Mouse (Mus musculus) layer of hippocampus, postnatal 25 days (tissue): Measurements from ENCODE around the gene Asic4. TPM values are rescaled to one million over a fixed set of nuclear protein-coding genes. Genes with fewer than 3 reads are reported as not detected.

Source experiments
- DNase-seq, 2 experiments: peaks; one replicate each; pipeline ENCODE4 v3.0.0; 2022; ENCODE audit warnings: mixed read lengths in 2 of 2, low spot score in 1 of 2; ENCODE audit errors: extremely low spot score in 1 of 2
- total RNA-seq, 2 experiments: library from RNA; stranded (reverse); gene quantifications; 2 replicates each; pipeline ENCODE4 v1.2.3; 2021

Asic4 gene
- total RNA-seq, 2 experiments from 2014 or later = 8.9 to 9.9 TPM

DNA sequence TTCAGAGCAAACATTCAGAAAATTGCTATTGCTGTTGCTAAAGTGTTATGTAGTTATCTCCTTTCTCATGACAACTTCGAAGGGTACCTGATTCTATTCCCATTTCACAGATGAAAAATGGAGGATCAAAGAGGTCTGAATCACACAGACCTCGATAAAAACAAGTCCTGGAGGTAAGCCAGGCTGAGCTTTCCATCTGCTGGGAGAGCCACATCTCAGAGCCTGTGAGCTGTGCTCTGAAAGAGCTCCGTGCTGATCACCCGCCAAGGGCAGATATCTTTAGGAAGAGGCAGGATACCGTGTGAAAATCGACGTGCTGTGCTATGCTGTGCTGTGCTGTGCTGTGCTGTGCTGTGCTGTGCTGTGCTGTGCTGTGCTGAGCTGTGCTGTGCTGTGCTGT lies 10.1 kb downstream of the Asic4 start:
- DNase-seq = no peak

DNA sequence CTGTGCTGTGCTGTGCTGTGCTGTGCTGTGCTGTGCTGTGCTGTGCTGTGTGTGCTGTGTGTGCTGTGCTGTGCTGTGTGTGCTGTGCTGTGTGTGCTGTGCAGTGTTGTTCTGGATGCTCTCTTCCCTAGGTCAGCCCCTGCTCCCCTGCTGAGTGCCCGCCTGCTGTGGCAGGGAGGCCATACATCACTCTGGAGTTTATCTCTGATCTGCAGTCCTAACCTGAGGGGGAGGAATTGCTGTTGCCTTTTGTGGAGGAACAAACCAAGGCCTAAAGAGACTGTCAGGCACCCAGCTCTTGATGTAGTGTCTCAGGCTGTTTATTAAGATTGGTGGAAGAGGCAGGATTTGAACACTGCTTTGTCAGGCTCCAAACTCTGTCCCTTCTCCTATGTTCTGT lies 12.4 kb downstream of the Asic4 start:
- DNase-seq = no peak

DNA sequence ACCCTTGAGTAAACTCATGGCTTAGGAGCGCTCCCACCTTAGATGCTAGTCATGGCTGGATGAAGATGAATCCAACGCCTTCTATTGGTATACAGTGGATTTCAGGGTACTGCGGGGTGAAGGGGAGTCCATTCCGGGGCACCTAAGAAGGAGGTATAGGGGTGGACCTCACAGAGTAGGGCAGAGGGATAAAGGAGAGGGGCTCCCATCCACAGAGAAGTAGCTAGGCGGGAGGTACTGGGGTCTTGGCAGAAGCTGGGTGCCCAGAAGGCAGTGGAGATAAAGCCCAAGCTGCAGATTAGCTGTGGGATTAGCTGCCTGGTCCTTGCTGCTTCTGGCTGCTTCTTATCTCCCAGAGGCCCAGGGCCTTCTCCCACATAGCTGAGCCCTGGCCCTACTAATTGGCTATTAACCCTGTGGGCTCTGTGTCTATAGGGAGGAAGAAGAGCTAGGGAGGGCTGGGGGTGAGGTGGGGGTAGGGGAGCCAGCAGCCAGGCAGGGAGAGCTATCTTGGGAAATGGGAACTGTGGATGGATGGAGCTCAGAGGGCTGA lies 13.5 kb downstream of the Asic4 start:
- no peak for DNase-seq

DNA sequence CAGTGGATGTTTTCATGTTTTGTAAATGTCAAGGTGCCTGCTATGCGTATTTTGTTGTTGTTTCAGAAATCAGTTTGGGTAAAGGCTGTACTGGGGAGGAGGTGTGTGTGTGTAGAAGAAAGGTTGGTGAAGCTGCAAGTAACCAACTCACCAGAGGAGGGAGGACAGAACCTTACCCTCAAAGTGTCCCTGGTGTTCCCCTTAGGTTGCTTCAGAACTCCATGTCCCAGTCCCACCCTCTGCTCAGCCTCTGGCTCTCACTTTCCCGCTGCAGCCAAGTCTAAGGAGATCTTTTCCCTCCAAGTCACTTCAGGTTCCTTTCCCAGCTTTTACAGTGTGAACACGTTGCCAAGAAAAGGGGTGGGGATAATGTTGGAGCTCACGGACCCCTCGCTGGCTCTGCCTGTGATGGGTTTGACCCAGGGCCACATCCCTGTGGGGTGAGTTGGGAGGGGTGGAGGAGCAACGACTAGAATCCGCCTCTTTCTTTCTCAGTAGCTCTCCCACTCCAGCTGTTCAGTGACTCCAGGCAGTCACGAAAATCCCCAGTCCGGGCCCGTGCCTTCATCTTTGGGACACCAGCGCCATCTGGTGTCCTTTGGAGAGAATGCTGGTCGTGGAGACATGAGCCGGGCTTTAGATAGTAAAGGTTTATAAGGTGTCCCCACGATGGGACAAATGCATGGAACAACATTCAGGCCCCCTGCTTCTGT lies 17.1 kb downstream of the Asic4 start:
- DNase-seq = peak; percentile 78 to 79

DNA sequence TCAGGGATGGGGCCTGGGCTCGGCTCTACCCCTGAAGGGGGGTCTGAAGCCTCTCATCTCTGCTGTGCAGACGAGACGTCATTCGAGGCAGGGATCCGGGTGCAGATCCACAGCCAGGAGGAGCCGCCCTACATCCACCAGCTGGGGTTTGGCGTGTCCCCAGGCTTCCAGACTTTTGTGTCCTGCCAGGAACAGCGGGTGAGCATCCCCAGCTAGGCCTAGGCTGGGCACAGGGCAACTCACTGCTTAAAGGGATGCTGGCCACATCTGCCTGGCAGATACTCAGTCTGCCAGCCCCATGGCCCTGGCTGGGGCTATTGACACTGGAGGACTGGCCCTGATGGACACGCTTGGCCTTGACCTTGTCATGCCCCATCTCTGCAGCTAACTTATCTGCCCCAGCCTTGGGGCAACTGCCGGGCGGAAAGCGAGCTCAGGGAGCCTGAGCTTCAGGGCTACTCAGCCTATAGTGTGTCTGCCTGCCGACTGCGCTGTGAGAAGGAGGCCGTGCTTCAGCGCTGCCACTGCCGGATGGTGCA lies 19.1 kb downstream of the Asic4 start:
- DNase-seq = no peak

DNA sequence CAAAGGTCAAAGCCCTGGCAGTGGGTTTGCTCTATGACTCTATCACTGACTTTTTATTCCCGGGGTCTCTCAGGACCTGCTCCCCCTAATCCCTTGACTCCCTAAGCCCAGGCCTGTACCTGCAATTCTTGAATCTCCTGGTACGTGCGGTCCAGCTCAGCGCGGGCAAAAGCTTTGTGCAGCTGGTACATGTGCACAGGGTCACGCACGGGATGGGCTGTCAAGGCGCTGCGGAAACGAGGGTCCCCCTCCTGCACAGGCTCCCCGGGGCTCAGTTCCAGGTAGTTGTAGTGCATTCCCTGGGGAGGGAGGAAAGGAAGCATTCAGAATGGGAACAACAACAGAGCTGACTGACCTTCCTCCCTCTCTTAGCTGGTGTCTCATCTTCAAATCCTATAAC lies 26.2 kb downstream of the Asic4 start:
- DNase-seq = no peak

DNA sequence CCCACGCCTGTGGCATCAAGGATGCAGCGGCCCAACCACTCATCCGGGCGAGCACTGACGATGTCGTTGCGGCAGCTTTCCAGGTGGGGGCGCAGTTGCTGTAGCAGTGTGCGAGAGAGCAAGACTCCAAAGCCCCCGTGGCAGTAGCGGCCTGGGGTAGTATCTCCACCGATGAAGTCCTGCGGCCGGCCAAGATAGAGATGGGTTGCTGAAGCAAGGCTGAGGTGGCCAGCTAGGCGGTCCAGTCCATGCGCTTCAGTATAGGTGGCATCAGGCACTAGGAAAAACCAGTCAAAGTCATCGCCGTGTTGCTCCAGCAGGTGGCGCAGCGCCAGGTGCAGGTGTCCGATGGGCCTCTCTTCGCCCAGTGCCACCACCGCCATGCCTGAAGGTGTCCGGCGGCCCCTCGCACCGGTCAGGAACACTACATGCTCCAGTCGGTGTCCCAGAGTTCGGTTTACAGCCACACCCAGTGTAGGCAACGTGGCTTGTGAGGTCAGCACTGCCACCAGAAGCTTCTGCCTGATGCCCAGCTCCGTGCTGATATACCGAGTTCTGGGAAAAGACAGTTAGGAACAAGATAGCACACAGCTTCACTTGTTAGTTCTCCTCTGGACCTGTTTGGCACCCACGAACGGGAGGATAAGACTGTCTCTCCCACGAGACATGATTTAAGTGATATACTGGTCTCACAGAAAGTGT lies 27.2 kb downstream of the Asic4 start:
- DNase-seq = peak; percentile 83 to 85

DNA sequence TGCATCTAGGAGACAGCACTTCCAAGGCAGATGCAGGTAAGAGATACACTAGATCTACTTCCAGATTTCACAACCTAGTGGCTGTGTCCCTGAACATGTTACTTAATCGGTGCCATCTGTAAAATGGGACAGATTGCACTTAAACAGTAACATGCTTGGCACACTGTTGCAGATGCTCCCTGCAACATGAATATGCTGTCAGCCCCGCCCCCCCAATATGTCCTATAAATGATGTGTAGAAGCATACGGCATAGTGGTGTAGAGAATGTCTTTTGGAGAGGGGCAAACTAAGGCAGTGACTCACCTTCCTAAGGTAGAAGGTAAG lies 27.7 kb downstream of the Asic4 start:
- no peak for DNase-seq

DNA sequence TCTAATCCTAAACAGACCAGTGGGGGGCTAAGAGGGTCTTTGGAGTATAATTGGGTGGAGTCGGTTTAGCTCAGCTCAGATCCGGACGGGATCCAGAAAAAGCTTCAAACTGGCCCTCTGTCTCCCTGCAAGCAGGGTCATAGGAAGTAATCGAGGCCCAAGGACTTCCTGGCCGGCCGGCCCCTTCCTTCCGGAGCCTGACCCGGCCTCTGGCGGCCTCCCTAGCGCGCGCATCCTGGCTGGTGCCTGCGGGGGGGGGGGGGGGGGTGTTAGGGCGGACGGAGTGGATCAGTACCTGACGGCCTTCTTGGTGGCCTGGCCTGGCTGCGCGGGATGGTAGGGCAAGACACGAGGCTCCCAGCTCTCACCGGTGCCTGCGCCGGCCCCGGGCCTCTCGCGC lies 28.3 kb downstream of the Asic4 start:
- DNase-seq = no peak

DNA sequence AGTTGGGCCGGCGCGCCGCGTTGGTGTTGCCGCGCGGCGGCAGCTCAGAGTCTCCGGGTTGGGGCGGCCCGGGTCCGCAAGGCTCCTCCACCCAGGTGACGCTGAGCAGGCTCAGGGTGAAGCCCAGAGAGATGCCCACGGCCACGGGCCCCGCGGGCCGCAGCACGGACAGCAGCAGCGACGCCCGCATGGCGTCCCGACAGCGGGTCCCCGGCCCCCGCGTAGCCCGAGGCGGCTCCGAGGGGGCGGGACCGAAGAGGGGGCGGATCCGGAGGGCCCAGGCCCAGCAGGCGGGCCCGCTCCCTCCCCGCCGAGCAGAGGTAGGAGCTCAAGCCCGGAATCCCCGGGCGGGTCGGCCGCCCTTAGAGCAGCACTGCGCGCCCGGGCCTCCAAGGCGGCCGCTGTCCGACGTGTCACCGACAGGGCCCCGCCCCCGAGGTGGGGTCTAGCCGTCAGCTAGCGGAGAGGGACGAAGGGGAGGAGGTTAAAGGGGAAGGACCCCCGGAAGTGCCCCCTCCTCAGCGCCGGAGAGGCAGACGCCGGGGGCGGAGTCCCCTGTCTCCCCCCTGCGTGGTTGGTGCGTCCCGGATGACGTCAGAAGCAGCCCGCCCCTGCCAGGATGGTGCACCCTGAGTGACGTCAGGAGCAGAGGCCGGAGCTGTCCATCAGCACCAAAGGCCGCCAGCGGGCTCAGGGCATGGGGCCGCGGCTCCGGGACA lies 28.8 kb downstream of the Asic4 start, which contains the start of the genes Chpf and Tmem198:
Gene Chpf, minus strand, starts transcription at position 392 of the 719 bp plus-strand sequence.
Gene Tmem198, plus strand, starts transcription at position 617 of the 719 bp plus-strand sequence.
- peak; percentile 94 to 98 for DNase-seq

DNA sequence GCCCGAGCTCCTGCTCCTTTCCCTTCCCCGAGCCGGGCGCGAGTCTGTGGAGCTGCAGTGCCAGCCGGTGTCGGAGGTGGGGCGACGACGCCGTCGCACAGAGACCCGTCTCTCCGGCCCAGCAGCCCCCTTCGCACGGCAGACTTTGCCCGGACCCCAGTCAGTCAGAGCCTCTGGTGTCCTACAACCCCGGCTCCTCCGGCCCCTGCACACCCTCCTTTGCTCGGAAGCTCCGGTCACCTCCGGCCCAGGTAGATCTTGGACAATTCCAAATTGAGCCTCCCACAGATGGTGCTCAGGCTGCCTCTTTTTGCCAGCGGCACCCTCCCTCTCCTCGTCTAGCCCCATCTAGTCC lies 29.4 kb downstream of the Asic4 start:
- no peak for DNase-seq

DNA sequence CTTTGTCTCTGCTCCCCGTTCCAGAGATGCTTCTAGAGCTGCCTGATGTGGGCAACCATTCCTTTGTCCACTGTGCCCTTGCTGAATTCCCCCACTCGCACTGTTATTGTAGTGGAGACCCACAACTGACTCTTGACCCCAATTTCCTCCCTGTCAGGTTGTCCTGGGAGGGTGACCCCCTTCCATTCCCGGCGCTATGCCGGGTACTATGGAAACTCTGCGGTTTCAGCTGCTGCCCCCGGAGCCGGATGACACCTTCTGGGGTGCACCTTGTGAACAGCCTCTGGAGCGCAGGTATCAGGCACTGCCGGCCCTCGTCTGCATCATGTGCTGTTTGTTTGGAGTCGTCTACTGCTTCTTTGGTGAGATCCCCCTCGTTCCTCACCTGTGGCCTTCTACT lies 29.8 kb downstream of the Asic4 start:
- no peak for DNase-seq

DNA sequence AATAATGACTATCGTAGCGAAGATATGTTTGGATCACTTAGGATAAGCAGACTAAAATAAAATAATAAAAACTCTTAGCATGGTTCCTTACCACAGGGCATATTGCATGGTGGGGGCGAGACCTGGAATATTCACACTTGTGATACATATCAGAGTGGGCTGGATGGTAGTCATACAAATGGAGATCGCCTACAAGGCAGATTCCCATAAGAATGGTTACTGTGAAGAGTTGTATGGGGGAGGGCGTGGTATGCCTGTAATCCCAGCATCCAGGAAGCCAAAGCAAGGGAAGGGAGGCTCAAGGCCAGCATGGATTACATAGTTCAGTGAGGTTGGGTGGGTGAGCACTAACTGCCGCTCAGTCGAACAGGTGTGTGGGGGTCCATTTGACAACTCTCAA lies 30.5 kb downstream of the Asic4 start:
- no peak for DNase-seq

DNA sequence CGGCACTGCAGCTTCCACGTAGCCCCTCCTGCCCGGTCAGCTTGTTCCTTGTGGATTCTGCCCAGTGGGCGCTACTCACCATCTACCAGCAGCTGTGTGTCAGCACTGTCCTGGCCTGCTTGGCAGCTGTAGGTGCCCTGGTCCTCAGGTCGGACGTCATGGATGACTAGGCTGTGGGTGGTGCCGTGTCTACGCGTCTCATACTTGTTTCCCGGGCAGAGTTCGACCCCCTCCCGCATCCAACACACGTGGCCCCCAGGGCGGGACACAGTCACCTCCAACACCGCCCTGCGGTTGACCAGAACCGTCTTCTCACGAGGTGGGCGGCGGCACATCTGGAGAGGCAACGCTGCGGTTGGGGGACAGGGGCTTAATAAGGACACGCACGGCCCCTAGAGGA lies 36.3 kb downstream of the Asic4 start:
- no peak for DNase-seq

DNA sequence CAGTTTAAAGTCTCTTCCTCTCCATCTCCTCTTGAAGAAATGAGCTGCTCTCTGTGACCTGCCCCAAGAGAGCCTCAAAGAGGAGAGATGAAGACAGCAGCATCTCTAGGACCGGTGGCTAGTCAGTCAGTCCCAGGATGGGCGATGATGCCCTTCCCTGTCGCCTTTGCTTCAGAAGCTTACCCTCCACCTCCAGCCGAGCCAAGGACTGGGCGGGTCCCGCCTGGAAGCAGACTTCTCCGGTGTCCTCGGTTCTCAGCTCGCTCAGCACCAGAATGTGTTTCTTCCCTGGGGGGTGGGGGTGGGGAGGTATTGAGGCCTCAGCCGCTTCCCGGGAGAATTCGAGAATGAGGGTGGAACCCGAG lies 36.8 kb downstream of the Asic4 start:
- DNase-seq = no peak

DNA sequence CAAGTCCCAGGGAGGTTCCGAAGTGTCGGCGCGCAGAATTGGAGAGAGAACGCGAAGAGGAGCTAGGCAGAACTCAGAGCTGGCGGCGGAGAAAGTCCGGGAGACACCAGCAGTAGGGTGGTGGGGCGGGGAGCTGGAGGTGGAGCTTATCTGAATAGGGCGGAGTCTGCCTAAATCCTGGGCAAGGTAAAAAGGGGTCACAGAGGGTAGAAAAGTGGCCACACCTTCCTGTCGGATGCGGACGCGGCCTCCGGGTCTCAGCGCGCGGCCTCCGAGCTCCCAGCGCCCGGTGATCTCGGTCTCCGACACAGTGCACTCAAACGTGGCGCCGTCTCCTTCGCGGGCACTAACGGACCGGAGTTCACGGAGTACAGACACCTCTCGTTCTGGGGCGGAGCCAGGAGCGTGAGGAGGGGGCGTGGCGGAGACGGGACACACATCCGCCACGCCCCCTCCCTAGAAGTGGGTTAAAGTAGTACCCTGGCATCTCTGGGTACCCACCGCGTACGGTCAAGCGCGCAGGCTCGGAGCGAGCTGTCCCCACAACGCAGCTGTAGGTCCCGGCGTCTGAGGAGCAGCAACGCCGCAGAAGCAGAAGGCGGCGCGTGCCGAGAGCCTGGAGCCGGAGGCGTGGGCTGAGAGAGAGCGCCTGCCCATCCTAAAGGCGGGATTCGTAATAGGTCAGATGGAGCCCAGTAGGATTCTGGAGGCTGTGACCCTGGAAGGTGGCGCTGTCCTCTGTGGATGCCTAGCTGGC lies 37.3 kb downstream of the Asic4 start:
- peak in 1 of 2 experiments; percentile 50 for DNase-seq

DNA sequence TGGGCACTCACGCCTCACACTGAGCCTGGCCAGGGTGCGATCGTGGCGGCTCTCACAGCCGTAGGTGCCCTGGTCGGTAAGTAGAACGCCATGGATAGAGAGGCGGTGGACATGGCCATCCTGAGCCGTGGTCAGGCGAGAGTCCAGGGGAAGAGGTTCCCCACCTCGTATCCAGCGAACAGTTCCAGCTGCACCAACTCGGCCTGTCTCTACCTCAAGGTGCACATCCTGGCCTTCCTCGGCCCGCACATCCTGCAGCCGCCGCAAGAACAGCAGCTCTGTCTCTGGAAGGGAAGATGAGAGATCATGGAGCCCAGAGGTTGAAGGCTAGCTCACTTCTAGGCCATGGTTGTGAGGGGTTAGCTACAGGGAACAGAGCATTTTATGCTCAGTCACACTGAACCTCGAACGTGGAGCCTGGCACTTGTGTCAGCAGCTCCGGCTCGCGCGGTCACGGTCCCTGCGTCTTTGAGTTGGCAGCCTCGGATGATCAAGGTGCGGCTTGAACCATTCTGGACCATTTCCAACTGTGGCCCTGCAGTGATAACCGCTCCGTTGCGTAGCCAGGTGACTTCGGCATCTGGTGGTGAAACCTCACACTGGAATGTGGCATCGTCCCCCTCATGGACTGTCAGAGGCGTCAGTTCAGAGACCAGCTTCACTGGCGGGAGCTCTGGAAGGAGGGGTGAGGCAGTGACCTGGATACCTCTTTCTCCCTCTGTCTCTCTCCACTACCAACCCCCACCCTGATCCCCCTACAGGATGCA lies 40.7 kb downstream of the Asic4 start:
- no peak for DNase-seq

DNA sequence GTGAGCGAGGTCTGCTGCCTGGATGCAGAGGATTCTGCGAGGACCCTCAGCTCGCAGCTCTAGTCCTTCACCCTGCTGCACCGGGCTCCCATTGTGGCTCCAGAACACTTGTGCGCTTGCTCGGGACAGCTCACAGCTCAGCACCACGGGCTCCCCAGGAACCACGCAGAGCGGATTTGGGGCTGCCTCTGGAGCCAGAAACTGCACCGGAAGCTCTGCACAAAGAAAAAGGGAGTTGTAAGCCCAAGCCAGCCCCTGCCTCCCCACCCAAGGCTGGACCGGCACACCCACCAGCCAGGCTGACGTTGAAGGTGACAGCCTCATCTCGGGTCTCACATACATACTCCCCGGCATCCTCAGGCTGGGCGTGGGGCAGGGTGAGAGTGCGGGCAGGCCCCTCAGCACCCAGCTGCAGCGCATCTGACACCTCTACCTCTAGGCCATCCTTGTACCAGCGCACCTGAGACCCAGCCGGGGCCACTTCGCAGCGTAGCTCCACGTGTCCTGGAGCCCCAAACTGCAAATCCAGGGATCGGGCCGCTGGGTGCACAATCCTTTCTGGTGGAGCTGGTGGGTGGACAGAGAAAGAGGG lies 42.4 kb downstream of the Asic4 start:
- no peak for DNase-seq

DNA sequence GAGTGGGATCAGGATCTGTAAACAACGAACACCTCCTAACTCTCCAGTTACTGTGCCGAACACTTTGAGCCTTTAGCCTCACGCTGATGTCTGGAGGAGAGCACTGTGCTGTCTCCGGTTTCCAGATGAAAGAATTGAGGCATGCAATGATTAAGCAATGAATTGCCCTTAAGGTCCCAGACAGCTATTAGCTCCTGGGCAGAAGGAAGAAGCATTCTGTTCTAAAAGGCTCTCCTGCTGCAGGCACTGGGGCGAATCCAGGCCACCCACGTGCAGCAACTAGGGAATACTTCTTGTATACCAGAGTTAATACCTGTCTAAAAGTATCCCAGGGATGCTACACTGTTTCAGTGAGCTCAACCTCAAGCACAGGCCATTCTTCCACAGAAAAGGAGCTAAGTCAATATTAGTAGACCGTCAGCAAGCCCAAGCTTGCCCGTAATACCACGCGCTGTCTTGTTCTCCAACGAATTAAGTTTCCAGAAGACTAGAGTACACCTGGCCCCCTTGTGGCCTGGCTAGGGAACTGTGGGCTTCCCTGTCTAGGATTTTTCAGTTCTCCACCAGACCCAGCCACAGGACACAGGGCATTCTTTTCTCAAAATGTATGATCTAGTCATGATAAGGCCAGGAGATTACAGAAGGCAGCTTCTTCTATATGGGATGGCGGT lies 44.8 kb downstream of the Asic4 start:
- peak in 1 of 2 experiments; percentile 30 for DNase-seq
